Mouse (Mus musculus): ENCODE results near the gene Slc27a2.

DNA sequence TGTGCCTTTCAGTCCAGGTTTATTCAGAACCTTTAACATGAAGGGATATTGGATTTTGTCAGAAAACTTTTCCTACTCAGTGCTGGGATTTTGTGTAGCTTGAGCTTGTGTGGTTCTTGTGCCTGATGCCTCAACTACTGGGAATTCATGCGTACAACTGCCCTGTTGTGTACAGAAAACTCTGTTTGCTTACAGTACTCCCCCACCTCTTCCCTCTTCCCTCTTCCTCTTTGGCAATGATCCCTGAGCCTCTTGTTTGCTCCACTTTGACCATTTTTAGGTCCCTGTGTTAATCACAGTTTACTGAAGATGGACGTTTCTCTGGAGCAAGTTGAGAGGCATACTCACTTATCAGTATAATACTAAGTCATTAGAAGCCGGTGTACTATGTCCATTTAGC, 5.8 kb upstream of the Slc27a2 start:
- TF ChIP-seq CTCF (conservative IDR thresholded peaks at IDR 0.05; ENCODE audit: low read length): no peak
- TF ChIP-seq NANOG (IDR thresholded peaks at IDR 0.05; ENCODE audit: borderline replicate concordance, low read length): no peak
